Mouse (Mus musculus): ENCODE data around the gene Lrrc4c. TPM values are rescaled to one million over a fixed set of nuclear protein-coding genes. Genes with fewer than 3 reads are reported as not detected.

Gene Lrrc4c
- total and polyA plus RNA-seq, 2 experiments from 2014 or later: 0.08 to 0.66 TPM

GRCm38 (mm10) chr2:96337354-96337753 lies 19.4 kb downstream of the Lrrc4c start:
- Histone ChIP-seq H3K4me3 (ENCODE audit: low read depth, low read length) (no peak overlapping the region), H3K4me1 (ENCODE audit: control insufficient read depth, insufficient read depth) (no peaks in the 10 kb centered on the region), H3K27me3 (ENCODE audit: control insufficient read depth, insufficient read depth, low read length) (no peaks in the 10 kb centered on the region), H3K4me2 (ENCODE audit: low read depth, low read length) (no peak overlapping the region), H3K9ac (replicated peaks; ENCODE audit: low read depth, low read length) (no peak overlapping the region), H3K36me3 (replicated peaks; ENCODE audit: control insufficient read depth, insufficient read depth, low read length) (no peaks in the 10 kb centered on the region), H3K27ac (ENCODE audit: low read depth) (no peak overlapping the region), H3K9me3 (replicated peaks; ENCODE audit: control insufficient read depth, low read length) (no peaks in the 10 kb centered on the region)
- WGBS: 58% methylated on average over 1 of the region's 1 CpGs
- ATAC-seq (ENCODE audit: insufficient read depth, low read depth) (no peak), DNase-seq (ENCODE audit: low spot score) (peak; percentile 29)
- TF ChIP-seq CTCF (IDR thresholded peaks at IDR 0.05; ENCODE audit: low read depth) (peak; percentile 67), EP300 (IDR thresholded peaks at IDR 0.05; ENCODE audit: low read depth) (no peak)

- Histone ChIP-seq H3K4me1 (ENCODE audit: control insufficient read depth, insufficient read depth) (no peaks in the 10 kb centered on the region), H3K27me3 (ENCODE audit: control insufficient read depth, insufficient read depth, low read length) (no peaks in the 10 kb centered on the region), H3K9me3 (replicated peaks; ENCODE audit: control insufficient read depth, low read length) (no peaks in the 10 kb centered on the region), H3K9ac (replicated peaks; ENCODE audit: low read depth, low read length) (no peak overlapping the region), H3K36me3 (replicated peaks; ENCODE audit: control insufficient read depth, insufficient read depth, low read length) (no peaks in the 10 kb centered on the region), H3K27ac (ENCODE audit: low read depth) (no peak overlapping the region), H3K4me2 (ENCODE audit: low read depth, low read length) (no peak overlapping the region), H3K4me3 (ENCODE audit: low read depth, low read length) (no peak overlapping the region)
- ATAC-seq (ENCODE audit: insufficient read depth, low read depth) (no peak), DNase-seq (ENCODE audit: low spot score) (no peak)
- 74% methylated on average over 1 of the region's 1 CpGs for WGBS
- TF ChIP-seq CTCF (IDR thresholded peaks at IDR 0.05; ENCODE audit: low read depth): no peak
- no peak for TF ChIP-seq EP300 (IDR thresholded peaks at IDR 0.05; ENCODE audit: low read depth)
Observed at GRCm38 (mm10) chr2:96401186-96401811, 83.3 kb downstream of the Lrrc4c start.

- WGBS: 54% methylated on average over 2 of the region's 2 CpGs
- Histone ChIP-seq H3K9ac (replicated peaks; ENCODE audit: low read depth, low read length) (no peak overlapping the region), H3K4me3 (ENCODE audit: low read depth, low read length) (no peak overlapping the region), H3K4me1 (ENCODE audit: control insufficient read depth, insufficient read depth) (no peaks in the 10 kb centered on the region), H3K27me3 (ENCODE audit: control insufficient read depth, insufficient read depth, low read length) (no peaks in the 10 kb centered on the region), H3K27ac (ENCODE audit: low read depth) (no peak overlapping the region), H3K9me3 (replicated peaks; ENCODE audit: control insufficient read depth, low read length) (no peaks in the 10 kb centered on the region), H3K36me3 (replicated peaks; ENCODE audit: control insufficient read depth, insufficient read depth, low read length) (no peaks in the 10 kb centered on the region), H3K4me2 (ENCODE audit: low read depth, low read length) (no peak overlapping the region)
- ATAC-seq (ENCODE audit: insufficient read depth, low read depth): no peak
- TF ChIP-seq EP300 (IDR thresholded peaks at IDR 0.05; ENCODE audit: low read depth): no peak
- TF ChIP-seq CTCF (IDR thresholded peaks at IDR 0.05; ENCODE audit: low read depth): no peak
- no peak for DNase-seq (ENCODE audit: low spot score)
Observed at GRCm38 (mm10) chr2:96402514-96402913, 84.5 kb downstream of the Lrrc4c start.

GRCm38 (mm10) chr2:96406856-96407255 lies 88.9 kb downstream of the Lrrc4c start:
- 70% methylated on average over 8 of the region's 8 CpGs for WGBS
- H3K4me3 ChIP-seq (ENCODE audit: low read depth, low read length): no peak overlapping the region
- no peak overlapping the region for H3K9ac ChIP-seq (replicated peaks; ENCODE audit: low read depth, low read length)
- no peaks in the 10 kb centered on the region for H3K9me3 ChIP-seq (replicated peaks; ENCODE audit: control insufficient read depth, low read length)
- H3K27ac ChIP-seq (ENCODE audit: low read depth): no peak overlapping the region
- no peak overlapping the region for H3K4me2 ChIP-seq (ENCODE audit: low read depth, low read length)
- no peak for DNase-seq (ENCODE audit: low spot score)
- no peak for ATAC-seq (ENCODE audit: insufficient read depth, low read depth)
- TF ChIP-seq EP300 (IDR thresholded peaks at IDR 0.05; ENCODE audit: low read depth) (no peak), CTCF (IDR thresholded peaks at IDR 0.05; ENCODE audit: low read depth) (no peak)
- H3K27me3 ChIP-seq (ENCODE audit: control insufficient read depth, insufficient read depth, low read length): no peaks in the 10 kb centered on the region
- no peaks in the 10 kb centered on the region for H3K4me1 ChIP-seq (ENCODE audit: control insufficient read depth, insufficient read depth)
- no peaks in the 10 kb centered on the region for H3K36me3 ChIP-seq (replicated peaks; ENCODE audit: control insufficient read depth, insufficient read depth, low read length)

- no peaks in the 10 kb centered on the region for H3K9me3 ChIP-seq (replicated peaks; ENCODE audit: control insufficient read depth, low read length)
- ATAC-seq (ENCODE audit: insufficient read depth, low read depth) (no peak), DNase-seq (ENCODE audit: low spot score) (no peak)
Observed at GRCm38 (mm10) chr2:96411182-96411581, 93.2 kb downstream of the Lrrc4c start.

GRCm38 (mm10) chr2:96461566-96461965 lies 143.6 kb downstream of the Lrrc4c start:
- DNase-seq (ENCODE audit: low spot score) (no peak), ATAC-seq (ENCODE audit: insufficient read depth, low read depth) (no peak)
- no peak for TF ChIP-seq EP300 (IDR thresholded peaks at IDR 0.05; ENCODE audit: low read depth)
- TF ChIP-seq CTCF (IDR thresholded peaks at IDR 0.05; ENCODE audit: low read depth): no peak
- H3K4me1 ChIP-seq (ENCODE audit: control insufficient read depth, insufficient read depth): no peaks in the 10 kb centered on the region
- H3K9ac ChIP-seq (replicated peaks; ENCODE audit: low read depth, low read length): no peak overlapping the region
- H3K36me3 ChIP-seq (replicated peaks; ENCODE audit: control insufficient read depth, insufficient read depth, low read length): no peaks in the 10 kb centered on the region
- no peak overlapping the region for H3K4me2 ChIP-seq (ENCODE audit: low read depth, low read length)
- H3K9me3 ChIP-seq (replicated peaks; ENCODE audit: control insufficient read depth, low read length): no peaks in the 10 kb centered on the region
- H3K27me3 ChIP-seq (ENCODE audit: control insufficient read depth, insufficient read depth, low read length): no peaks in the 10 kb centered on the region
- no peak overlapping the region for H3K4me3 ChIP-seq (ENCODE audit: low read depth, low read length)
- H3K27ac ChIP-seq (ENCODE audit: low read depth): no peak overlapping the region

More at GRCm38 (mm10) chr2:96411182-96411581, 93.2 kb downstream of the Lrrc4c start:
- Histone ChIP-seq H3K36me3 (replicated peaks; ENCODE audit: control insufficient read depth, insufficient read depth, low read length) (no peaks in the 10 kb centered on the region), H3K27ac (ENCODE audit: low read depth) (no peak overlapping the region), H3K4me1 (ENCODE audit: control insufficient read depth, insufficient read depth) (no peaks in the 10 kb centered on the region), H3K4me3 (ENCODE audit: low read depth, low read length) (no peak overlapping the region), H3K4me2 (ENCODE audit: low read depth, low read length) (no peak overlapping the region), H3K27me3 (ENCODE audit: control insufficient read depth, insufficient read depth, low read length) (no peaks in the 10 kb centered on the region), H3K9ac (replicated peaks; ENCODE audit: low read depth, low read length) (no peak overlapping the region)
- no peak for TF ChIP-seq CTCF (IDR thresholded peaks at IDR 0.05; ENCODE audit: low read depth)
- 71% methylated on average over 1 of the region's 1 CpGs for WGBS
